Mouse (Mus musculus): ENCODE measurements around the gene Glis3. TPM values are rescaled to one million over a fixed set of nuclear protein-coding genes. Genes with fewer than 3 reads are reported as not detected.

The Glis3 gene
- total RNA-seq, 4 experiments from 2014 or later = 9.5 to 21.1 (median 14.6) TPM

- DNase-seq = no peak
Measured at GRCm38 (mm10) chr19:28473621-28474020, 206.3 kb downstream of the Glis3 start.

GRCm38 (mm10) chr19:28471144-28471543 is 208.7 kb downstream of the Glis3 start:
- no peak for DNase-seq

GRCm38 (mm10) chr19:28465779-28466178 is 214.1 kb downstream of the Glis3 start:
- no peak for DNase-seq

DNA sequence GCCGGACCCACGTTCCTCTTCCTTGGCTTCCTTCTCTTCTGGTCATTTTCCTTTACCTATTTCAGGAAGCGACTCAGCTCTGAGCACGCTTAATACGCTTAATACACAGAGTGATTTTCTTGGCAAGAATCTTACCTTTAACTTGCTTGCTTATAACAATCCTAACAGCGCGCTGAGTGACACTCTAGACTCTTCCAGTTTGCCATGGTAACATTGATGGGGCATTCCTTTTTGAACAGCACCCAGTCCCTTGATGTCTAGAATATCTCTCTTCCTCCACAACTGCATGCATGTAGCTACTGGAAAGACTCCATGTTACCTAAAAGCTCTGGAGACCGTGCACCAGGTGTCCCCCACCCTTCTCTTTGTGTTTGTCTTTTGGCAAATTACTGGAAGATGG is 225.5 kb downstream of the Glis3 start:
- DNase-seq = no peak

DNA sequence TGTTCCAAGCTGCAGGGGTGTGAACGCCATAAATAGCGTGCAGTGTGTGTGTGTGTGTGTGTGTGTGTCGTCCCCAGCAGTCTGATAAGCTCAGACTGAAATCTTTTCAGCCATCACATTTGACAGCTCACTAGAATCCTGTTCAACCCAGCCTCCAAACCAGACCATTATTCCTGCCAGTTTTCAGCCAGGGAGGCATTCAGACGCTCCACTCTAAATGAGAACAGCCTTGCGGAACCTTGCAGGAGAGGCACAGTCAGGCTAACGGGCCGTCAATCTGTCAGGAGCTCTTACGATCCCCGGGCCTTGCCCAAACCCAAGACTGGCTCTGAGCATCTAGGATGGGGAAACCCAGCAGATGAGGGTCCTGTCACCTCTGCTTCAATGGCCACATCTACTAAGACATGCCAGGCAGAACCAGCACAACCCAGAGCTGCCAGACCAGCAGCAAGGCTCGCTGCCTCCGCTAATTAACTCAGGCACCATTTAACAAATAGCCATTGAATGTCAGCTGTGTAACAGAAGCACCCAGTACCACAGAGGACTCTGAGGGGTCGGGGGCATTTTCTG is 226.8 kb downstream of the Glis3 start:
- DNase-seq = no peak

DNA sequence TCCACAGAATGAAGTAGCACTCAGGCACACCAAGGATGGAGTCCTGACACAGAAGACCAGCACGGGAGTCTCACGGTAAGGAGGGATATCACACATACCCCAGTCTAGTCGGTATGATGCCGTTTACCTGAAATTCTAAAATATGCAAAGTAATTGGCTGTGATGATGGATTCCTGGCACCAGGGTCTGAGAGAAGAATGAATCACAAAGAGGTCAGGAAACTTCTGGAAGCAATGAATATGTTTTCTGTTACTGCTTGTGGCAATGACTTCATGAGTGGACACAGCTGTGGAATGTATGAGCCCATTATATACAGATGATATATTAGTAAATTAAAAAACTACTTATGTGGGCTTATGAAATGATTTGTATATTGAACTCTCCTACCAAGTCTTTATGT is 231.1 kb downstream of the Glis3 start:
- no peak for DNase-seq

GRCm38 (mm10) chr19:28442161-28442560 is 237.7 kb downstream of the Glis3 start:
- DNase-seq = no peak

- no peak for DNase-seq
Measured at GRCm38 (mm10) chr19:28436457-28437148, 243.3 kb downstream of the Glis3 start.

DNA sequence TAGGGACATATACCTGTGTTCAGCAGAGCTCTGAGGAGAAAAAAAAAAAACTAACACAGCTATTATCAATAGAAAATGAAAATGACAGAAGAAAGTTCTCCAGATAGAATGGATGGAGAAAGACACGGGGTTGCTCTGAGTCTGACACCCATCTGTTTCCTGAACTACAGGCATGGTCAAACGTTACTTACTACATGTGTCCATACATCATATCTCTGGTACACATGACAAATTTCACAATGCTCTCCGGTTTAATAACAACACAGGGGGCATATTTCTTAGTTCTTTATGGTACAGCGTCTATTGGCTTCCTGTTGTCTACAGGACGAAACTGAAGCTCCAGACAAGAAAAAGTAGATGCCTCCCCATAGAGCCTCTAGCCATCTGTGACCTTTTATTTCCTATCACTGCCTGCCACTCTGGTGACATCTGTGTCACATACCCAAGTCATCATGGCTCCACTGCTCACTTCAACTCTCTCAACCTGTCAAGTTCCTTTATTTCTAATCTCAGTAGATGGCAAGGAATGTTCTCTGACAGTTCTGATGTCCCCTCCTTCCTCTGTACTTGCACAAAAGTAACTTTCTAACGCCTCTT is 251.6 kb downstream of the Glis3 start:
- no peak for DNase-seq

- no peak for DNase-seq
Measured at GRCm38 (mm10) chr19:28424180-28424579, 255.7 kb downstream of the Glis3 start.

DNA sequence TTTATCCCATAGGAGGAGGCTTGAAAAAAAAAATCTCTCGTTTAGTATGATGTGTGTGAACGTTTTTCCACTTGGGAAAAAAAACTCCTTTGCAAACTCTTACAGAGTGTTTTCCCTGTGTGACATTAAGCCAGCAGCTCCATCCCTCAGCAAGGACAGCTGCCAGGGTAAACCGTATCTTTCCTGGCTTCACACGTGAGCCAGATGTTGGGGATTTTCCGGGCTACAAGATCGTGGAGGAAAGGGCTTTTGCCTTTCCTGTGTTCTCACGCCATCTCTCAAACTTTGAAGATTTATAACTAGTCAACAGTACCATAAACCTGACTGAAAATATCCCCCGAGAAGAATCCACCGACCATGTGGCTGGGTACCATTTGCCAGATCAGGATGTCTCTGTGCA is 256.9 kb downstream of the Glis3 start:
- DNase-seq = no peak

DNA sequence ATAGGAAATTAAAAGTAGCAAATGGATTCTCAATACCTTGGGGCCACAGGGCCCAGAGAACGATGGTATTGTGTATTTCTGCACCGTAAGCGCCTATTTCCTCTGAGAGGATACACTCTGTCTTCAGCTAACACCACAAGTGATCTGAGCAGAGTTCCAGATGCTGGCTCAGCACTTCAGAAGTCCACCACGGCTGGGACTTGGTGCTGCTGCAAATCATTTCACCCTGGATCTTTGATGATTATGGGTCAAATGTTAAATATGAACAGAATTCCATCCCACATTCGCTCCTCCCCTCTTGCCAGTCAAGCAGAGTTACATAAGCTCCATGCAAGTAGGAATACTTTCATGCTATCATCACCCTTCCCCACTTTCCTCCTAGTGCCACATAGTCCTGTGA is 263.8 kb downstream of the Glis3 start:
- DNase-seq = no peak

GRCm38 (mm10) chr19:28408787-28409186 is 271.1 kb downstream of the Glis3 start:
- DNase-seq = no peak

- DNase-seq = no peak
Measured at GRCm38 (mm10) chr19:28402956-28403355, 276.9 kb downstream of the Glis3 start.

GRCm38 (mm10) chr19:28395584-28395861 is 284.4 kb downstream of the Glis3 start:
- DNase-seq = no peak

GRCm38 (mm10) chr19:28394826-28395583 is 284.9 kb downstream of the Glis3 start:
- no peak for DNase-seq

DNA sequence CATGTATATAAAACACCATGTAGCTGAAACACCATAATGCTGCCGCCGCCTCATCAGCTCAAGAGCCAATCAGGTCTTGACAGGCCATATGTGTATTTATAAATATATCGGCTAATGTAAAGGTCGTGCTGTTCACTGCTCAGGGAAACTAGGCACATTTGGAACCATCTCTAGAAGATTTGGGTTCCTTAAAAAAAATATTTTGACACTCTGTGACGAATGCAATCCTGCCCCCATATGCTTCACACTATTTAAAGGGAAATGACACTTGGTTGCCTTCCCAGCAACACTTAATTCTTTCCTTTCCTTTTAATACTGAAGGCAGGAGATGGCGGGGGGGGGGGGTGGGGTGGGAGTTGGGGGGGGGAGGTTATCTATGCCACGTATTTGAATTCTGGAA is 286.1 kb downstream of the Glis3 start:
- DNase-seq = no peak

DNA sequence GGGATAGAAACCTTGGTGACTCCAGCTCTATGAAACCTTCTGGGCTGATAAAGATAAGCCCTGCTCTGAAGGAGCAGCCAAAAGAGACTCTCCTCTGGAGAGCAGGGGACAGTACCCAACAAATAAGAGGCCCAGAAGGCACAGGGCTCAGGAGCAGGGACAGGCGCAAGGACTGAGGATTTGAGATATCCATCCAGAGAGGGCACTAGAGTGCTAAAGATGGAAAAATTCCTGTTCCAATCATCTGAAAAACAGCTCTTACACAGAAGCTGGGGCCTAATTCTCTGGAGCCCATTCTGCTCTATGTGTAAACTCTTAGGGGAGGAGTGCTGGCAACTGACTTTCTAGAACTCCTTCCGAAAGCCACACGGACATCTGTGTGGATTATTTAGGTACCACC is 287.0 kb downstream of the Glis3 start:
- no peak for DNase-seq

GRCm38 (mm10) chr19:28390920-28391319 is 289.0 kb downstream of the Glis3 start:
- DNase-seq = no peak

DNA sequence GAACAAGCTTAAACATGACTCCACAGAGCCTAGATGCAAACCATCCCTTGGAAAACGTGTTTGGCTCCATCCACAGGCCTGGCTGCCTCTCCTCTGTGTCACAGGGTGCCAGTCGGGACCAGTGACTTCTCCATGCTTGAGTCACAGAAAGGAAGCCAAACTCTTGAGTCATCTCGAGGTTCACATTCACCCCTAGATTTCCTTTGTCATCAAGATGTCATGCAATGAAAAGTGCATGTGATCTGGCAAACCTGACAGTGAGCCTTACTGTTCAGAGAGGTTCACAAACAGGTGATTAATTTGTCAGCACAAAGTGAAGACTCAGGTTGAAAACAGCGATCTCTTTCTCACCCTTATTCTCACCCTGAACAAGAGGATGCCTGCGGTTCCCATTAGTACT is 290.7 kb downstream of the Glis3 start:
- DNase-seq = peak; percentile 7

GRCm38 (mm10) chr19:28383425-28383824 is 296.5 kb downstream of the Glis3 start:
- DNase-seq = no peak

GRCm38 (mm10) chr19:28382168-28382911 is 297.5 kb downstream of the Glis3 start:
- DNase-seq = no peak

DNA sequence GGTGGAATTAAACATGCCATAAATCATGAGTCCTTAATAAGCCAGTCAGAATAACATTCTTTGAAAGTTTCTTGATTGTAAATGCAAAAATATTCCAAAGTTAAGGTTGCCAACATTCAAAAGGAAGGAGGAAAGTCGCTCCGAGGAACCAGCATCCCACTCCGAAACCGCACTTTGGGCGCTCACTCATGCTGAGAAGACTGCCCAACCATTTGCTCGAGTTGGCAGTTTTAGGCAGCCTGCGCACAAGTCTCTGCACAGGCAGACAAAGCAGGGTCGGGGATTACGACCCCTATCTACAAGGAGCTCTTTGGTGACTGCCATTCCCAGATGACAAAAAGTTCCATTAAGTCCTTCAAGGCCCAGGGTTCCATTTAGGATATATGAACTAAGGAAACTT is 298.4 kb downstream of the Glis3 start:
- DNase-seq = no peak
